Mouse (Mus musculus): ENCODE data around the gene Fam120b.
"Not testable (repeated sequence)": the region's sequence is repeated elsewhere in the genome, so short reads cannot be mapped to it uniquely, and the experiment has no call there.

Fam120b gene

GRCm38 (mm10) chr17:15431021-15431514 lies 35.1 kb downstream of the Fam120b start:
- peak; percentile 82 for DNase-seq (ENCODE audit: low read depth, low spot score)

- DNase-seq (ENCODE audit: low read depth, low spot score): no peak
Observed at GRCm38 (mm10) chr17:15431551-15431950, 35.5 kb downstream of the Fam120b start.

- DNase-seq (ENCODE audit: low read depth, low spot score): no peak
Observed at GRCm38 (mm10) chr17:15432036-15432435, 36.0 kb downstream of the Fam120b start.

- no peak for DNase-seq (ENCODE audit: low read depth, low spot score)
Observed at GRCm38 (mm10) chr17:15434748-15435147, 38.7 kb downstream of the Fam120b start.

GRCm38 (mm10) chr17:15440067-15440462 lies 44.1 kb downstream of the Fam120b start:
- no peak for DNase-seq (ENCODE audit: low read depth, low spot score)

- peak; percentile 61 for DNase-seq (ENCODE audit: low read depth, low spot score)
Observed at GRCm38 (mm10) chr17:15440463-15441121, 44.6 kb downstream of the Fam120b start.

GRCm38 (mm10) chr17:15445421-15445820 lies 49.4 kb downstream of the Fam120b start:
- DNase-seq (ENCODE audit: low read depth, low spot score): no peak

- DNase-seq (ENCODE audit: low read depth, low spot score): no peak
Observed at GRCm38 (mm10) chr17:15447831-15448230, 51.8 kb downstream of the Fam120b start.

- DNase-seq (ENCODE audit: low read depth, low spot score): not testable (repeated sequence)
Observed at GRCm38 (mm10) chr17:15449144-15449543, 53.1 kb downstream of the Fam120b start.

GRCm38 (mm10) chr17:15449606-15450005 lies 53.6 kb downstream of the Fam120b start:
- no peak for DNase-seq (ENCODE audit: low read depth, low spot score)

GRCm38 (mm10) chr17:15455203-15455602 lies 59.2 kb downstream of the Fam120b start:
- DNase-seq (ENCODE audit: low read depth, low spot score): no peak

- DNase-seq (ENCODE audit: low read depth, low spot score): no peak
Observed at GRCm38 (mm10) chr17:15456595-15456994, 60.6 kb downstream of the Fam120b start.

- DNase-seq (ENCODE audit: low read depth, low spot score): no peak
Observed at GRCm38 (mm10) chr17:15459761-15460160, 63.8 kb downstream of the Fam120b start.

- DNase-seq (ENCODE audit: low read depth, low spot score): peak; percentile 75
Observed at GRCm38 (mm10) chr17:15461921-15462495, 66.0 kb downstream of the Fam120b start.

- peak; percentile 78 for DNase-seq (ENCODE audit: low read depth, low spot score)
Observed at GRCm38 (mm10) chr17:15467669-15468068, 71.7 kb downstream of the Fam120b start.

- no peak for DNase-seq (ENCODE audit: low read depth, low spot score)
Observed at GRCm38 (mm10) chr17:15472671-15473070, 76.7 kb downstream of the Fam120b start.
